Mouse (Mus musculus): ENCODE data around the gene Gm20721. TPM values are rescaled to one million over a fixed set of nuclear protein-coding genes. Genes with fewer than 3 reads are reported as not detected.
"Not testable (repeated sequence)": the region's sequence is repeated elsewhere in the genome, so short reads cannot be mapped to it uniquely, and the experiment has no call there.

The Gm20721 gene
- polyA plus RNA-seq, 1 experiment from 2014 or later = 5.9 TPM

DNA sequence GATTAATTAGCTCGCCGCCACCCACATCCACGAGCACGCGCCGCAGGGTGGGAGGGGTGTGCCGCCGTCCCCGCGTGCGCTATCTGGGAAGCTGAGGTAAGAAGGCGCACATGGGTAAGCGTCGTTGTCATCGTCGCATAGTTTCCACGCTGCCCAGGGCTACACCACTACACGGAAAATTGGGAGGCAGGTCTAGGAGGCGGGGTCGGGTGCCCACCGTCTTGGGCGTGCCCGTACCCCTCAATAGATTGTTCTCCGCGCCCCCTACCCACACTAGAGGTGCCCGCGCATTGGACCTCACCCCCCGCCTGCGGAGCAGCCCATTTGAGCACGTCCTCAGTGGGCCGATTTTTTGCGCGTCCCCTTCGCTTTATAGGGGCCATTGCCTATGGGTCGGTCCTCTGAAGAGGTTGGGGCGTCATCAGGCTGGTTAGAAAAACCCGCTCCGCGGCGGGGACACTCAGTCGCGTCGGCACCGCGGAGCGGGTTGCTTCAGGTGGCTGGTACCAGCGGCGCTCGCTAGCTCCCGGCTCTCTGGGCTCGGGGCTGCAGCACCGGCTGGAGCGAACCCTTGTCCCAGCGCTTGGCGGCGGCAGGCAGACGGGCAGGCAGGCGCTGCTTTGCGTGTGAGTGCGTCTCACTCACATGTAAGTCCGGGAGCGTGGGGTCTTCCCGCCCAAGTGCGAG is 19.1 kb downstream of the Gm20721 start:
- DNase-seq (ENCODE audit: low spot score) (peak; percentile 87), ATAC-seq (peak; percentile 64)
- Histone ChIP-seq H3K4me2 (ENCODE audit: low read length) (peak overlapping the region; percentile 74), H3K9ac (ENCODE audit: low read length) (peak overlapping the region; percentile 56), H3K4me1 (ENCODE audit: control insufficient read depth, insufficient read depth, low read length) (peaks cover 16% of the 10 kb centered on the region), H3K36me3 (ENCODE audit: control insufficient read depth, insufficient read depth, low read length) (no peaks in the 10 kb centered on the region), H3K27me3 (replicated peaks; ENCODE audit: control insufficient read depth, insufficient read depth, low read length) (no peaks in the 10 kb centered on the region), H3K27ac (ENCODE audit: low read depth, low read length) (peak overlapping the region; percentile 64; the same call in 1 of the 2 replicates), H3K9me3 (replicated peaks; ENCODE audit: control insufficient read depth, low read length) (no peaks in the 10 kb centered on the region), H3K4me3 (ENCODE audit: low read depth, low read length) (peak overlapping the region; percentile 98)
- 51% methylated on average over 64 of the region's 64 CpGs for WGBS

DNA sequence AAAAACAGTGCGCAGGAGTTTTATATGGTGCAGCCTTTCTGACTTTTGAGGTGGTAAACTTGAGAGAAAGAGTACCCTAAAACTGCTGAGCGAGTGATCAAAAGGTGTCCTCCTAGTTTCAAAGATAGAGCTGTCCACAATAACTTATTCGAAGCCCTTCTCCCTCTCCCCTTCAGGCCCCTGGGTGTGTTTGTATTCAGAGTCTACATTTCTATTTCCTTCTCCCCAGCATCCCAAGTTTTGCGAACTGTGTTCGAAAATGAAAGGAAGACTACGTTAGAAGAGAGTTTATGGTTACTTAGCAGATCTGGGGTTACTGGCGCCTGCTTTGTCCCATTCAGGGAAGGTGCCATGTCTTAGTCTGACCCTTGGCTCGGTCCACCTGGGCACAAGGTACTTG is 20.0 kb downstream of the Gm20721 start:
- H3K36me3 ChIP-seq (ENCODE audit: control insufficient read depth, insufficient read depth, low read length) = no peaks in the 10 kb centered on the region
- H3K27me3 ChIP-seq (replicated peaks; ENCODE audit: control insufficient read depth, insufficient read depth, low read length) = no peaks in the 10 kb centered on the region
- H3K4me2 ChIP-seq (ENCODE audit: low read length) = peak overlapping the region; percentile 74
- no peak overlapping the region for H3K27ac ChIP-seq (ENCODE audit: low read depth, low read length)
- H3K4me1 ChIP-seq (ENCODE audit: control insufficient read depth, insufficient read depth, low read length) = peaks cover 7% of the 10 kb centered on the region
- H3K9me3 ChIP-seq (replicated peaks; ENCODE audit: control insufficient read depth, low read length) = no peaks in the 10 kb centered on the region
- peak overlapping the region; percentile 98 for H3K4me3 ChIP-seq (ENCODE audit: low read depth, low read length)
- WGBS = 62% methylated on average over 8 of the region's 8 CpGs
- DNase-seq (ENCODE audit: low spot score) (no peak), ATAC-seq (no peak)
- H3K9ac ChIP-seq (ENCODE audit: low read length) = peak overlapping the region; percentile 56; the same call in 1 of the 2 replicates

DNA sequence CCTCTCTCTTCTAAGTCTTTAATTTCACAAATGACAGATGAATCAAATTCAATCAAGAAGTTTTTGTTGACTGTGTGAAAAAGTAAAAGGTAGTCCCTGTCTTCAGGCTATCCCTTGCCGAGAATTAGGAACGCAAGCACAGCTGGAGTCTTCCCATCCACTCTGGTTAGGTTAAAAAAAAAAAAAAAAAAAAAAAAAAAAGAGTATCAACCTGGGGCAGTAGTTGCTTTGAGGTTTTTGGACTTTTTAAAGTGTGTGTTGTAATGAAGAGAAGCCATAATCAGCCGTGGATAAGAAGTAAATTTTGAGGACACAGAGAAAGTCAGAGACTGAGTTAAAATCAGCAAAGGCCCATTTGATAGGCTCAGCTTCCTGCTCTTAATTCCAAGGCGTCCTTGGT is 20.5 kb downstream of the Gm20721 start:
- 65% methylated on average over 4 of the region's 4 CpGs for WGBS
- Histone ChIP-seq H3K4me2 (ENCODE audit: low read length) (peak overlapping the region; percentile 74; the same call in 1 of the 2 replicates), H3K27ac (ENCODE audit: low read depth, low read length) (no peak overlapping the region), H3K4me3 (ENCODE audit: low read depth, low read length) (no peak overlapping the region), H3K9ac (ENCODE audit: low read length) (no peak overlapping the region), H3K9me3 (replicated peaks; ENCODE audit: control insufficient read depth, low read length) (no peaks in the 10 kb centered on the region), H3K36me3 (ENCODE audit: control insufficient read depth, insufficient read depth, low read length) (no peaks in the 10 kb centered on the region), H3K27me3 (replicated peaks; ENCODE audit: control insufficient read depth, insufficient read depth, low read length) (no peaks in the 10 kb centered on the region), H3K4me1 (ENCODE audit: control insufficient read depth, insufficient read depth, low read length) (peaks cover 7% of the 10 kb centered on the region)
- no peak for DNase-seq (ENCODE audit: low spot score)
- ATAC-seq = no peak

DNA sequence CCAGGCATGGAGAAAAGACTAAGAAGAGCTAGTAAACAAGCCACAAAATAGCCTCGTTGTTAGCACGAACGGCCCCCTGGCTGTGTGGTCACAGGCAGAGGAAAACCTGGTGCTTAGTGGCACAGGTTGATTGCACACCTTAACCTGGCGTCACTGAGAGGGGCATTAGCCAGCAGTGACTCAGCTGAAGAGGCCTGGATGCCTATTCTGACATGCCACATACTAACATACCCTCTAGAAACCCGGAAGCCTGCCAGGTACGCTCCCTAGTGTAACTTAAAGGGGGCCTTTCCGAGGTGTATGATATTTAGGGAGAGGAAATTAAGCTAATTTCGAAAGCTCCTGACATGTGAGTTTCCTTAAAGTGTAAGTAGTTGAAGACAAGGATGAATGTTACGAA is 29.9 kb downstream of the Gm20721 start:
- WGBS = 86% methylated on average over 9 of the region's 9 CpGs
- no peaks in the 10 kb centered on the region for H3K36me3 ChIP-seq (ENCODE audit: control insufficient read depth, insufficient read depth, low read length)
- no peak for ATAC-seq
- no peaks in the 10 kb centered on the region for H3K4me1 ChIP-seq (ENCODE audit: control insufficient read depth, insufficient read depth, low read length)
- H3K9me3 ChIP-seq (replicated peaks; ENCODE audit: control insufficient read depth, low read length) = no peaks in the 10 kb centered on the region
- H3K9ac ChIP-seq (ENCODE audit: low read length) = no peak overlapping the region
- H3K27me3 ChIP-seq (replicated peaks; ENCODE audit: control insufficient read depth, insufficient read depth, low read length) = no peaks in the 10 kb centered on the region
- no peak for DNase-seq (ENCODE audit: low spot score)
- H3K4me2 ChIP-seq (ENCODE audit: low read length) = no peak overlapping the region
- no peak overlapping the region for H3K4me3 ChIP-seq (ENCODE audit: low read depth, low read length)
- H3K27ac ChIP-seq (ENCODE audit: low read depth, low read length) = no peak overlapping the region

DNA sequence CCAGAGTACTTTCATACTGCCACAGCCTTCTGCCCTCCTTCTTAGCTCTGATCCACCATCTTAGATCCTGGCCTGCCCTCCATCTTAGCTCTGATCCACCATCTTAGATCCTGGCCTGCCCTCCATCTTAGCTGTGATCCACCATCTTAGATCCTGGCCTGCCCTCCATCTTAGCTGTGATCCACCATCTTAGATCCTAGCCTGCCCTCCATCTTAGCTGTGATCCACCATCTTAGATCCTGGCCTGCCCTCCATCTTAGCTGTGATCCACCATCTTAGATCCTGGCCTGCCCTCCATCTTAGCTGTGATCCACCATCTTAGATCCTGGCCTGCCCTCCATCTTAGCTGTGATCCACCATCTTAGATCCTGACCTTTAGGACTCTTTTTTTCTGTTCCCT is 31.1 kb downstream of the Gm20721 start:
- H3K4me1 ChIP-seq (ENCODE audit: control insufficient read depth, insufficient read depth, low read length); H3K9ac ChIP-seq (ENCODE audit: low read length); H3K36me3 ChIP-seq (ENCODE audit: control insufficient read depth, insufficient read depth, low read length); ATAC-seq; H3K4me2 ChIP-seq (ENCODE audit: low read length); DNase-seq (ENCODE audit: low spot score); H3K27me3 ChIP-seq (replicated peaks; ENCODE audit: control insufficient read depth, insufficient read depth, low read length); H3K4me3 ChIP-seq (ENCODE audit: low read depth, low read length); H3K27ac ChIP-seq (ENCODE audit: low read depth, low read length); H3K9me3 ChIP-seq (replicated peaks; ENCODE audit: control insufficient read depth, low read length): not testable (repeated sequence)

DNA sequence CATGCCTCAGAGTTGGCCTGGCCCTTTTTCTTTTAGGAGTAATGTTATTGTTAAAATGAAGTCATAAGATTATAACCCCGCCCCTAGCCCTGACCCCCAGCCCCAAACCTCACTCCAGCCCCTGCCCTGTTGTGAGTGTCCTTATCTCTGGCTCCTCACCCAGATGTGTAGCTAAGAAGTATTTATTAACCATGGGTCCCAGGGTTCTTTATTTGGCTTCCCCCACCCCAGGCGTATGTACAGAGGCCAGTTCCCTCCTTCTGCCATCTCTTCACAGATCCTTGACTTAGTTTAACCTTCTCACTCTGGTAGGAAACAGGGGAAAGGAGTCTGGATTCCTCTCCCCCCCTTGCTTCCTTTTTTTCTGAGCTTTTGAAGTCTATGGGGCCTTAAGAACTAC is 33.9 kb downstream of the Gm20721 start:
- Histone ChIP-seq H3K4me3 (ENCODE audit: low read depth, low read length) (no peak overlapping the region), H3K9me3 (replicated peaks; ENCODE audit: control insufficient read depth, low read length) (no peaks in the 10 kb centered on the region), H3K27me3 (replicated peaks; ENCODE audit: control insufficient read depth, insufficient read depth, low read length) (no peaks in the 10 kb centered on the region), H3K4me1 (ENCODE audit: control insufficient read depth, insufficient read depth, low read length) (no peaks in the 10 kb centered on the region), H3K27ac (ENCODE audit: low read depth, low read length) (no peak overlapping the region), H3K9ac (ENCODE audit: low read length) (no peak overlapping the region), H3K36me3 (ENCODE audit: control insufficient read depth, insufficient read depth, low read length) (no peaks in the 10 kb centered on the region), H3K4me2 (ENCODE audit: low read length) (no peak overlapping the region)
- ATAC-seq = peak; percentile 16; the same call in 1 of the 2 replicates
- DNase-seq (ENCODE audit: low spot score) = no peak
- WGBS = 89% methylated on average over 2 of the region's 2 CpGs

DNA sequence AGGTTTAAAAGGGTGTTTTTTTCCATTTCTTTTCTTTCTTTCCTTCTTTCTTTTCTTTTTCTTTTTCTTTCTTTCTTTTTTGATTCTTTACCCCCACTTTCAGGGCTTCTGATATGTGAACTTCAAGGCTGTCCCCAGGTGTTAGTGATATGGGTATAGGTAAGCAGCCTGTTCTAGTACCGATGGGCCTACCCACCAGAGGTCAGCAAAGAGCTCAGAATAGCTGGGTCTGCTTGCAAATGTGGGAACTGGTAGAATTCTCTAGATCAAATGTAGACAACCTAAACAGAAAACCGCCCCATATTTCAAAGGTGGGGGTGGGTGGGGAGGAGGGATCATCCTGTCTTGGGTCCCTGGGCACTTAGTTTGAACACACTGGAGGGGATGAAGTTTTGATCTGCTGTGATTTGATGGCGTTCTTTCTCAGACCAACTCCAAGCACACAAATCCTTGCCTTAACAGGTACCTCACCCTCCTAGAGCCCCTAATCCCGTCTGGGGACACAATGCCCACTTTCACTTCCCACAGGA is 34.3 kb downstream of the Gm20721 start:
- Histone ChIP-seq H3K4me1 (ENCODE audit: control insufficient read depth, insufficient read depth, low read length) (no peaks in the 10 kb centered on the region), H3K4me3 (ENCODE audit: low read depth, low read length) (no peak overlapping the region), H3K9me3 (replicated peaks; ENCODE audit: control insufficient read depth, low read length) (no peaks in the 10 kb centered on the region), H3K9ac (ENCODE audit: low read length) (no peak overlapping the region), H3K27me3 (replicated peaks; ENCODE audit: control insufficient read depth, insufficient read depth, low read length) (no peaks in the 10 kb centered on the region), H3K27ac (ENCODE audit: low read depth, low read length) (no peak overlapping the region), H3K4me2 (ENCODE audit: low read length) (no peak overlapping the region), H3K36me3 (ENCODE audit: control insufficient read depth, insufficient read depth, low read length) (no peaks in the 10 kb centered on the region)
- ATAC-seq (peak; percentile 76), DNase-seq (ENCODE audit: low spot score) (peak; percentile 87)
- 17% methylated on average over 4 of the region's 4 CpGs for WGBS

DNA sequence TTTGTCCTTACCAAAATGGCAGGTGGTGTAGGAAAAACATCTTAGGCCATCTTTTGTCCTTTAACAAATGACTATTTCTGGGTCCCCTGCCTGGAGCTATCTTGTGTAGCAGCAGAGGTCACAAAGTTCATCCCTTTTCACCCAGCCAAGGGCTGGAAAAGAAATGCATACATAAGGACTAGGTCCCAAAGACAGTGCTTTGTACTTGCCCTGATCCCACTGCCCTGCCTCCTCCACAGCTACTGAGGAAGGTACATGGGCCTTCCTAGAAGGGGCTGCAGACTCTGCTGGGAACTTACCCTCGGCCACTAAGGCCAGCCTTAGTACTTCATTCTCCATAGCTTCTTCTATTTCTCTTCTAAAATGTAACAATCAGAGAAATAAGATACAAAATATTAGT is 34.9 kb downstream of the Gm20721 start:
- H3K36me3 ChIP-seq (ENCODE audit: control insufficient read depth, insufficient read depth, low read length) = no peaks in the 10 kb centered on the region
- H3K27me3 ChIP-seq (replicated peaks; ENCODE audit: control insufficient read depth, insufficient read depth, low read length) = no peaks in the 10 kb centered on the region
- no peak for DNase-seq (ENCODE audit: low spot score)
- no peak overlapping the region for H3K27ac ChIP-seq (ENCODE audit: low read depth, low read length)
- no peak overlapping the region for H3K4me2 ChIP-seq (ENCODE audit: low read length)
- no peak overlapping the region for H3K9ac ChIP-seq (ENCODE audit: low read length)
- no peak overlapping the region for H3K4me3 ChIP-seq (ENCODE audit: low read depth, low read length)
- 50% methylated on average over 1 of the region's 1 CpGs for WGBS
- H3K9me3 ChIP-seq (replicated peaks; ENCODE audit: control insufficient read depth, low read length) = no peaks in the 10 kb centered on the region
- ATAC-seq = peak; percentile 33; the same call in 1 of the 2 replicates
- no peaks in the 10 kb centered on the region for H3K4me1 ChIP-seq (ENCODE audit: control insufficient read depth, insufficient read depth, low read length)

DNA sequence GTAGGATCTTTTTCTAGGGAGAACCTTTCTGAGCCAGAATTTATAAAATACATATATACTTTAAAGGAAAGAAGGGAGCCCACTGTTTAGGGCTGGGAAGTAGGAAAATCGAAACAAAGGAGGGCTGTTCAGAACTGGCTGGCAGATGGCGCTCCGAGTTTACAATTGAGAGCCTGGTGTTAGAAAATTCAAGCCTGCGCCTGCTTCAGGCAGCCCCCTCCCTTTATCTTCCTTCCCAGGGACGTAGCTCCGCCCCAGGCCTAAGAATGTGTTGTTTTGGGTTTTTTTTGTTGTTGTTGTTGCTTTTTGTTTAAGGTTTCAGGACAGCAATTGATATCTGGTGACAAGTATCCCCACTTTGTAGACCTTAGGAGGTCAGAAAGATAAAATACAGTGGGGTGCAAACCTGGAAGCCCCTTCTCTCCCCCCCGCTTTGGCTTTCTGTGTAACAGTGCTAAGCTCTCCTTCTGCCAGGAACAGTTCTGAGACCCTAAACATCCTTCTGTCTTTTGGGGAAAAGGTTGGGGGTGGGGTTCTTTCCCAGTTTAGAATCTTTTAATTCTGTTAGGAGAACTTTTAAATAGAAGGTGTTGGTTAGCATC is 35.5 kb downstream of the Gm20721 start:
- Histone ChIP-seq H3K27me3 (replicated peaks; ENCODE audit: control insufficient read depth, insufficient read depth, low read length) (no peaks in the 10 kb centered on the region), H3K27ac (ENCODE audit: low read depth, low read length) (no peak overlapping the region), H3K4me1 (ENCODE audit: control insufficient read depth, insufficient read depth, low read length) (no peaks in the 10 kb centered on the region), H3K9ac (ENCODE audit: low read length) (no peak overlapping the region), H3K36me3 (ENCODE audit: control insufficient read depth, insufficient read depth, low read length) (no peaks in the 10 kb centered on the region), H3K4me2 (ENCODE audit: low read length) (no peak overlapping the region), H3K9me3 (replicated peaks; ENCODE audit: control insufficient read depth, low read length) (no peaks in the 10 kb centered on the region), H3K4me3 (ENCODE audit: low read depth, low read length) (no peak overlapping the region)
- 10% methylated on average over 7 of the region's 7 CpGs for WGBS
- peak; percentile 88 for ATAC-seq
- DNase-seq (ENCODE audit: low spot score) = peak; percentile 90

Data from forebrain, embryonic 14.5 days (tissue).